Mouse (Mus musculus) layer of hippocampus, postnatal 14 days (tissue): ENCODE measurements around the gene Kif22. TPM values are rescaled to one million over a fixed set of nuclear protein-coding genes. Genes with fewer than 3 reads are reported as not detected.

Source experiments
- DNase-seq, 2 experiments: peaks; one replicate each; pipeline ENCODE4 v3.0.0; 2021 to 2022; ENCODE audit warnings: low spot score in 2 of 2, mixed read lengths in 1 of 2
- total RNA-seq, 2 experiments: library from RNA; stranded (reverse); gene quantifications; 2 replicates each; pipeline ENCODE4 v1.2.3; 2021

The Kif22 gene
- total RNA-seq, 2 experiments from 2014 or later = 11.1 to 15.3 TPM

GRCm38 (mm10) chr7:127018416-127019305 is 23.6 kb downstream of the Kif22 start:
- DNase-seq = no peak

- DNase-seq = no peak
These were observed 24.3 kb downstream of the Kif22 start for GRCm38 (mm10) chr7:127017950-127018345.

GRCm38 (mm10) chr7:127016971-127017949 is 25.0 kb downstream of the Kif22 start, which contains the start of gene Pagr1a:
TSS of gene Pagr1a (minus strand) at chr7:127017352.
- DNase-seq = peak; percentile 97 to 98

- DNase-seq = no peak
These were observed 25.8 kb downstream of the Kif22 start for GRCm38 (mm10) chr7:127016486-127016938.

- DNase-seq = no peak
These were observed 26.0 kb downstream of the Kif22 start, which contains the start of gene Pagr1b for GRCm38 (mm10) chr7:127016481-127016485. TSS of gene Pagr1b (minus strand) at chr7:127016484.

- no peak for DNase-seq
These were observed 26.2 kb downstream of the Kif22 start for GRCm38 (mm10) chr7:127016081-127016480.

GRCm38 (mm10) chr7:127014993-127015392 is 27.3 kb downstream of the Kif22 start:
- no peak for DNase-seq

- no peak for DNase-seq
These were observed 28.0 kb downstream of the Kif22 start, which contains the start of gene Mvp for GRCm38 (mm10) chr7:127014320-127014719. TSS of gene Mvp (minus strand) at chr7:127014621.

GRCm38 (mm10) chr7:127013385-127013784 is 28.9 kb downstream of the Kif22 start:
- DNase-seq = no peak

- DNase-seq = no peak
These were observed 29.4 kb downstream of the Kif22 start for GRCm38 (mm10) chr7:127012845-127013244.

GRCm38 (mm10) chr7:127012374-127012773 is 29.9 kb downstream of the Kif22 start:
- DNase-seq = no peak

GRCm38 (mm10) chr7:127011717-127012116 is 30.6 kb downstream of the Kif22 start:
- no peak for DNase-seq

- no peak for DNase-seq
These were observed 31.2 kb downstream of the Kif22 start for GRCm38 (mm10) chr7:127011051-127011450.

GRCm38 (mm10) chr7:127009307-127010085 is 32.8 kb downstream of the Kif22 start:
- no peak for DNase-seq

- peak; percentile 75 to 80 for DNase-seq
These were observed 33.8 kb downstream of the Kif22 start for GRCm38 (mm10) chr7:127008239-127009019.

- no peak for DNase-seq
These were observed 34.8 kb downstream of the Kif22 start for GRCm38 (mm10) chr7:127007313-127008024.

- no peak for DNase-seq
These were observed 38.0 kb downstream of the Kif22 start for GRCm38 (mm10) chr7:127004122-127004875.

GRCm38 (mm10) chr7:127003620-127004019 is 38.7 kb downstream of the Kif22 start:
- no peak for DNase-seq

- no peak for DNase-seq
These were observed 42.7 kb downstream of the Kif22 start for GRCm38 (mm10) chr7:126999568-126999967.
